Mouse (Mus musculus) neural tube, embryonic 13.5 days (tissue): Measurements from ENCODE around the gene Ndufab1. TPM values are rescaled to one million over a fixed set of nuclear protein-coding genes. Genes with fewer than 3 reads are reported as not detected.

Experiments
- ATAC-seq: fragments of 200-750 bp; cut with Nextera tagmentation; 2 replicates; pipeline ENCODE4 v1.8.0; 2017; ENCODE audit warnings: low read depth, mild to moderate bottlenecking, moderate TSS enrichment, moderate library complexity
- H3K27ac ChIP-seq: fragments of 300-500 bp; sonication (generic); replicated peaks from 2 replicates; pipeline ENCODE4 v1.5.1; 2015; ENCODE audit warnings: moderate library complexity, mild to moderate bottlenecking, inconsistent platforms
- H3K27me3 ChIP-seq: fragments of 300-500 bp; sonication (generic); 2 replicates; pipeline ENCODE4 v1.6.1; 2015; ENCODE audit warnings: mild to moderate bottlenecking, inconsistent platforms
- H3K36me3 ChIP-seq: fragments of 300-500 bp; sonication (generic); 2 replicates; pipeline ENCODE4 v1.6.1; 2015; ENCODE audit warnings: mild to moderate bottlenecking, inconsistent platforms
- H3K4me1 ChIP-seq: fragments of 300-500 bp; sonication (generic); replicated peaks from 2 replicates; pipeline ENCODE4 v1.6.1; 2015; ENCODE audit warnings: inconsistent platforms
- H3K4me2 ChIP-seq: fragments of 300-500 bp; sonication (generic); 2 replicates; pipeline ENCODE4 v1.6.1; 2015; ENCODE audit warnings: inconsistent platforms, mild to moderate bottlenecking, moderate library complexity
- H3K4me3 ChIP-seq: fragments of 300-500 bp; sonication (generic); 2 replicates; pipeline ENCODE4 v1.5.1; 2015; ENCODE audit warnings: mild to moderate bottlenecking, inconsistent platforms
- H3K9ac ChIP-seq: fragments of 300-500 bp; sonication (generic); 2 replicates; pipeline ENCODE4 v1.6.1; 2015; ENCODE audit warnings: moderate library complexity, mild to moderate bottlenecking, inconsistent platforms
- H3K9me3 ChIP-seq: fragments of 300-500 bp; sonication (generic); 2 replicates; pipeline ENCODE4 v1.6.1; 2016; ENCODE audit warnings: inconsistent platforms
- WGBS: fragments of 180-500 bp; shearing (Covaris S2); methylation state at CpG from one replicate; pipeline ENCODE4 v1.1.7; 2015; 5-methylcytosine and 5-hydroxymethylcytosine counted together
- polyA plus RNA-seq: library from polyadenylated mRNA; unstranded; fragments of >200 nt; fragmentation: Nextera tagmentation; extraction: Ambion mirVana; gene quantifications from 2 replicates; pipeline ENCODE4 v1.2.1, GENCODE M21; 2015

The Ndufab1 gene
- polyA plus RNA-seq, 1 experiment from 2014 or later: 715 TPM

DNA sequence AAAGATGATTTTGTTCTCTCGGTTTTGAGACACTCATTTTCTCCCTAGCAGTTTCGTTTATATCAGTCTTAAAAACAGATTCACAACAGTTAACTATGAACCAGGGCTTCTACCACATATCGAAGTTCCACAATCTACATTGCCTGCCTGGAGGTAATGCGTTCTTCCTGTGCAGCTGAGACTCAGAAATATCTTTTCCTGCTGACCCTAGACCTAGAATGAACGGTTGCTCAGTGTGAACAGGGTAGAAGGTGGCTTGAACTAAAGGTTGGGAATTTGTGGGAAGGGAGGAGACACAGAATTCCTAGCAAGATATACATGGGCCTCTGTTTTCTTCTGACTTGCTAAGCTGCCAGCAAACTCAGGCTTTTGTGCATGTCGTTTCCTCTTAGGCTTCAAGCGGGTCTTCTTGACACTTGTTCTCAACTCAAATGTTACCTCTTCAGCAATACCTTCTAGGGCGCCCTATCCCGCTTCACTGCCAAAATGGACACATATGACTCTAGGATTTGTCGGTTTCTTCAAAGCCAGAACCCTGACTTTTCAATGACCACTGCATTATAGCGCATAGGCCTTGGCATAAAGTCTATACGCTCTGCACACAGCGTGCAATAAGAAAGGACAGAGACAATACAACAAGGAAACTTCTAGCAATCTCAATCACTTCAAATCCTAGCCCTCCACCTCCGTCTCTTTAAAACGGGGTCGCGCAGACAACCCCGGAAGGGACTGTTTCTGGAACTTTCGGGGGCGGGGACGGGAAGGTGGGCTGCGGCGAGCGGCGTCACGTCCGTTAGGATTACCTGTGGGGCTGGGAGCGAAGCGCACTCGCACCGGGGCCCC is 35.4 kb downstream of the Ndufab1 start:
- H3K27ac ChIP-seq: peak overlapping the region; percentile 97
- no peaks in the 10 kb centered on the region for H3K27me3 ChIP-seq
- H3K4me3 ChIP-seq: peak overlapping the region; percentile 100
- peaks cover 35% of the 10 kb centered on the region for H3K4me1 ChIP-seq
- no peaks in the 10 kb centered on the region for H3K9me3 ChIP-seq
- peaks cover 36% of the 10 kb centered on the region for H3K36me3 ChIP-seq
- H3K9ac ChIP-seq: peak overlapping the region; percentile 98
- H3K4me2 ChIP-seq: peak overlapping the region; percentile 75
- peak; percentile 77 for ATAC-seq
- WGBS: 21% methylated on average over 31 of the region's 31 CpGs

GRCm38 (mm10) chr7:122065656-122066055 is 36.0 kb downstream of the Ndufab1 start:
- Histone ChIP-seq H3K27me3 (no peaks in the 10 kb centered on the region), H3K4me2 (peak overlapping the region; percentile 75), H3K27ac (no peak overlapping the region), H3K4me3 (0 out of 2 replicates have a peak overlapping the region, but pooled peaks have one; percentile 100), H3K9me3 (no peaks in the 10 kb centered on the region), H3K9ac (peak overlapping the region; percentile 98; the same call in 1 of the 2 replicates), H3K4me1 (peaks cover 35% of the 10 kb centered on the region), H3K36me3 (peaks cover 32% of the 10 kb centered on the region)
- WGBS: 80% methylated on average over 1 of the region's 1 CpGs
- ATAC-seq: no peak

- no peak for ATAC-seq
- Histone ChIP-seq H3K9ac (no peak overlapping the region), H3K36me3 (peaks cover 54% of the 10 kb centered on the region), H3K27me3 (no peaks in the 10 kb centered on the region), H3K4me3 (no peak overlapping the region), H3K9me3 (no peaks in the 10 kb centered on the region), H3K4me2 (no peak overlapping the region), H3K27ac (no peak overlapping the region), H3K4me1 (no peaks in the 10 kb centered on the region)
- WGBS: 84% methylated on average over 5 of the region's 5 CpGs
Observed at GRCm38 (mm10) chr7:122056633-122057032, 45.1 kb downstream of the Ndufab1 start.

- ATAC-seq: no peak
- no peaks in the 10 kb centered on the region for H3K9me3 ChIP-seq
- 91% methylated on average over 1 of the region's 1 CpGs for WGBS
- H3K27ac ChIP-seq: no peak overlapping the region
- H3K27me3 ChIP-seq: no peaks in the 10 kb centered on the region
- H3K4me1 ChIP-seq: no peaks in the 10 kb centered on the region
- no peak overlapping the region for H3K9ac ChIP-seq
- peaks cover 56% of the 10 kb centered on the region for H3K36me3 ChIP-seq
- no peak overlapping the region for H3K4me2 ChIP-seq
- H3K4me3 ChIP-seq: no peak overlapping the region
Observed at GRCm38 (mm10) chr7:122050834-122051233, 50.9 kb downstream of the Ndufab1 start.

DNA sequence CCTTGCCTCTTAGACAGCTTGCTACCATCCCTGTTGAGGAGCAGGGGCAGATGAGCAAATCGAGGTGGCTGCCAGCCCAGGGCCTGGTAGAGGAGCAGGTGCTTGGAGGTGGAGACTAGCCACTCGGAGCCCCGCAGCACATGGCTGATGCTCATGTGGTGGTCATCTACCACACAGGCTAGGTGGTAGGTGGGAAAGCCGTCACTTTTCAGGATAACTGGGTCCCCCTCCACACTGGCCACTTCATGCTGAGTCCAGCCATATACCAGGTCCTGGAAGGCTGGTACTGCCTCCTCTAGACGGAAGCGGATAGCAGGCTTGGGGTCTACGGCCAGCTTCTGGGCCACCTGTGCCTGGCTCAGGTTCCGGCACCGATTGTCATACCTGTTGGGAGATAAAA is 53.5 kb downstream of the Ndufab1 start:
- Histone ChIP-seq H3K4me2 (no peak overlapping the region), H3K9ac (no peak overlapping the region), H3K4me1 (no peaks in the 10 kb centered on the region), H3K4me3 (no peak overlapping the region), H3K36me3 (peaks cover 34% of the 10 kb centered on the region), H3K27me3 (no peaks in the 10 kb centered on the region), H3K9me3 (no peaks in the 10 kb centered on the region), H3K27ac (no peak overlapping the region)
- WGBS: 94% methylated on average over 9 of the region's 9 CpGs
- ATAC-seq: no peak

- Histone ChIP-seq H3K36me3 (peaks cover 34% of the 10 kb centered on the region), H3K4me3 (no peak overlapping the region), H3K27me3 (no peaks in the 10 kb centered on the region), H3K9ac (no peak overlapping the region), H3K9me3 (no peaks in the 10 kb centered on the region), H3K27ac (no peak overlapping the region), H3K4me1 (no peaks in the 10 kb centered on the region), H3K4me2 (no peak overlapping the region)
- 91% methylated on average over 2 of the region's 2 CpGs for WGBS
- ATAC-seq: no peak
Observed at GRCm38 (mm10) chr7:122046813-122047212, 54.9 kb downstream of the Ndufab1 start.

DNA sequence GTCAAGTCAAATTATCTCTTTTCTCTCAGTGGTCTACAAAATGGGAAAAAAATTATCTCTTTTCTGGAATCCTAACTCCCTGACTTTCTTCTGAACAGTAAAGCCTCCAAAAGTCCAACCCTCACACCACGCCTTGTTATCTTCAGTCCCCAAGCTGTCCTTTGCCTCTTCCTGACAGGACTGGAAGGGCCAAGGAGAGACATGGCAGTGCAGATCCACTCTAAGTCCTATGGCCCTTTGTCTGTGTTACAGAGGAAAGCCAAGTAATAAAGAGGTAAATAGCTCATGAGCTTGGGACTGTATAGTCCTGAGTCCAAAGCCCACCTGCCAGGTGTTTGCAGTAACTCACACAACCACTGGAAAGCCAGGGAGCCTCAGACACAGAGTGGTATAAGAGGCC is 56.0 kb downstream of the Ndufab1 start:
- 95% methylated on average over 1 of the region's 1 CpGs for WGBS
- Histone ChIP-seq H3K4me1 (no peaks in the 10 kb centered on the region), H3K36me3 (peaks cover 33% of the 10 kb centered on the region), H3K9ac (no peak overlapping the region), H3K4me3 (no peak overlapping the region), H3K9me3 (no peaks in the 10 kb centered on the region), H3K27me3 (no peaks in the 10 kb centered on the region), H3K4me2 (no peak overlapping the region), H3K27ac (no peak overlapping the region)
- no peak for ATAC-seq

- ATAC-seq: no peak
- no peak overlapping the region for H3K4me2 ChIP-seq
Observed at GRCm38 (mm10) chr7:122045181-122045634, 56.5 kb downstream of the Ndufab1 start.

GRCm38 (mm10) chr7:122044106-122044505 is 57.6 kb downstream of the Ndufab1 start:
- H3K27ac ChIP-seq: no peak overlapping the region
- no peak for ATAC-seq
- 91% methylated on average over 8 of the region's 8 CpGs for WGBS
- H3K4me2 ChIP-seq: no peak overlapping the region
- peaks cover 35% of the 10 kb centered on the region for H3K36me3 ChIP-seq
- H3K4me1 ChIP-seq: no peaks in the 10 kb centered on the region
- no peak overlapping the region for H3K9ac ChIP-seq
- no peaks in the 10 kb centered on the region for H3K9me3 ChIP-seq
- no peaks in the 10 kb centered on the region for H3K27me3 ChIP-seq
- H3K4me3 ChIP-seq: no peak overlapping the region

More at GRCm38 (mm10) chr7:122045181-122045634, 56.5 kb downstream of the Ndufab1 start:
- H3K9me3 ChIP-seq: no peaks in the 10 kb centered on the region
- 88% methylated on average over 4 of the region's 4 CpGs for WGBS
- no peaks in the 10 kb centered on the region for H3K4me1 ChIP-seq
- peaks cover 34% of the 10 kb centered on the region for H3K36me3 ChIP-seq
- H3K9ac ChIP-seq: no peak overlapping the region
- no peak overlapping the region for H3K4me3 ChIP-seq
- no peak overlapping the region for H3K27ac ChIP-seq
- no peaks in the 10 kb centered on the region for H3K27me3 ChIP-seq

Other genes with a start within 250 kb of the Ndufab1 start
- not detected in 2 replicates for gene Scnn1b, start 236.8 kb downstream of the Ndufab1 start, polyA plus RNA-seq
- 20.5 and 20.8 TPM in 2 replicates for gene Cog7, start 120.2 kb downstream of the Ndufab1 start, polyA plus RNA-seq
- 50.9 and 63.7 TPM in 2 replicates for gene Gga2, start 80.7 kb downstream of the Ndufab1 start, polyA plus RNA-seq
- gene Ubfd1, start 34.7 kb downstream of the Ndufab1 start, polyA plus RNA-seq: 68.0 and 76.7 TPM in 2 replicates
- 9.8 and 9.9 TPM in 2 replicates for gene Ears2, start 34.6 kb downstream of the Ndufab1 start, polyA plus RNA-seq
- 6.5 and 6.7 TPM in 2 replicates for gene Palb2, start 31.1 kb upstream of the Ndufab1 start, polyA plus RNA-seq
- gene Dctn5, start 31.2 kb upstream of the Ndufab1 start, polyA plus RNA-seq: 162 and 168 TPM in 2 replicates
- 23.5 and 27.4 TPM in 2 replicates for gene Plk1, start 57.6 kb upstream of the Ndufab1 start, polyA plus RNA-seq
- 0.68 and 1.0 TPM in 2 replicates for gene Ern2, start 84.3 kb upstream of the Ndufab1 start, polyA plus RNA-seq
- gene Chp2, start 117.6 kb upstream of the Ndufab1 start, polyA plus RNA-seq: 1.1 and 1.2 TPM in 2 replicates
- 52.9 and 60.9 TPM in 2 replicates for gene Prkcb, start 186.9 kb upstream of the Ndufab1 start, polyA plus RNA-seq